Mouse (Mus musculus): ENCODE data around the gene Sorcs2. TPM values are rescaled to one million over a fixed set of nuclear protein-coding genes. Genes with fewer than 3 reads are reported as not detected.

Gene Sorcs2
- polyA plus RNA-seq, 1 experiment from 2014 or later = 14.8 TPM

GRCm38 (mm10) chr5:36389731-36390590, 8.0 kb downstream of the Sorcs2 start:
- H3K36me3 ChIP-seq = no peaks in the 10 kb centered on the region
- no peaks in the 10 kb centered on the region for H3K9me3 ChIP-seq
- WGBS = 72% methylated on average over 9 of the region's 9 CpGs
- no peak overlapping the region for H3K4me3 ChIP-seq
- ATAC-seq (ENCODE audit: insufficient number of reproducible peaks, insufficient read depth, low FRiP score, low TSS enrichment, low read depth) = no peak
- H3K9ac ChIP-seq = no peak overlapping the region
- peaks cover 35% of the 10 kb centered on the region for H3K4me1 ChIP-seq
- H3K27ac ChIP-seq = no peak overlapping the region
- H3K4me2 ChIP-seq = no peak overlapping the region
- H3K27me3 ChIP-seq = no peaks in the 10 kb centered on the region; the same call in 1 of the 2 replicates

DNA sequence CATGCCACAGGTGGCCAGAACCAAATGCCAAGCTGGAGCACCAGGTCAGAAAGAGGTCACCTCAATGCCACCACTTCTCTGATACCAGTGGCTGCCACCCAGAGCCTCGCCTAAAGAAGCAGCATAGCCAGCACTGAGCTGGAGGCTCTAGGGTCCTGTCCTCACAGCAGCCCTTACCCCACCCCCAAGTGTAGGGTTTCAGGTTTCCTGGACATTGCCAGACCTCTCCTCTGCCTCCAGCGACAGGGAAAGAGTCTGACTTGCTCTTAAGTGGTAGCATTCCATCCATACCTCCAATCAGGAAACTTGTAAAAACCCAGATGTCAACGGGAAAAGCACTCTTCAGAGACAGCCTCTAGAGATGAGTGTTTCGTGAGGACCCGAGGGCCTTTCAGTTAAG, 12.9 kb downstream of the Sorcs2 start:
- peak overlapping the region; percentile 14; the same call in 1 of the 2 replicates for H3K4me2 ChIP-seq
- no peaks in the 10 kb centered on the region for H3K27me3 ChIP-seq
- no peaks in the 10 kb centered on the region for H3K9me3 ChIP-seq
- peaks cover 48% of the 10 kb centered on the region for H3K4me1 ChIP-seq
- H3K36me3 ChIP-seq = no peaks in the 10 kb centered on the region
- H3K27ac ChIP-seq = no peak overlapping the region
- no peak for ATAC-seq (ENCODE audit: insufficient number of reproducible peaks, insufficient read depth, low FRiP score, low TSS enrichment, low read depth)
- no peak overlapping the region for H3K9ac ChIP-seq
- H3K4me3 ChIP-seq = no peak overlapping the region
- WGBS = 6% methylated on average over 5 of the region's 5 CpGs

GRCm38 (mm10) chr5:36383431-36383830, 14.5 kb downstream of the Sorcs2 start:
- Histone ChIP-seq H3K36me3 (no peaks in the 10 kb centered on the region), H3K9me3 (no peaks in the 10 kb centered on the region), H3K27ac (no peak overlapping the region), H3K4me2 (no peak overlapping the region), H3K9ac (no peak overlapping the region), H3K4me3 (no peak overlapping the region), H3K4me1 (peaks cover 49% of the 10 kb centered on the region), H3K27me3 (no peaks in the 10 kb centered on the region)
- ATAC-seq (ENCODE audit: insufficient number of reproducible peaks, insufficient read depth, low FRiP score, low TSS enrichment, low read depth) = no peak
- 84% methylated on average over 4 of the region's 4 CpGs for WGBS

DNA sequence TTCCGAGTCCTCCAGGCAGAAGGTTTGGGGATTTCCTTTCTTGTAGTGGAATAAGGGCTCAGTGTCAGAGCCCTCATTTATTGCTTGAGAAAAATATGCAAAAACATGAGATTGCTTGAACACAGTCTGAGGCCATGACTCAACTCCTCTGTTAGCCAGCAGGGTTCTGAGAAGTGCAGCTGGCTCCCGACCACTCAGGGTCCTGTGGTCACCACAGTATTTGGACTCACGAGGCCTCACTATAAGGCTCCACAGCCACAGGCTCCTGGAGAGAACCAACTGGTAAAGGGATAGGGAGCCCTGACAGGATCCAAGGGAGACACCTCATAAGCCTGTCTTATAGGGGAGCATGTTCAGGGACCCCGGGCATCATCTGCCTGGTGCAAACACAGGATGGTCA, 15.2 kb downstream of the Sorcs2 start:
- Histone ChIP-seq H3K4me1 (peaks cover 56% of the 10 kb centered on the region), H3K27ac (no peak overlapping the region), H3K9ac (no peak overlapping the region), H3K9me3 (no peaks in the 10 kb centered on the region), H3K36me3 (no peaks in the 10 kb centered on the region), H3K27me3 (no peaks in the 10 kb centered on the region), H3K4me3 (no peak overlapping the region), H3K4me2 (no peak overlapping the region)
- 75% methylated on average over 4 of the region's 4 CpGs for WGBS
- no peak for ATAC-seq (ENCODE audit: insufficient number of reproducible peaks, insufficient read depth, low FRiP score, low TSS enrichment, low read depth)

DNA sequence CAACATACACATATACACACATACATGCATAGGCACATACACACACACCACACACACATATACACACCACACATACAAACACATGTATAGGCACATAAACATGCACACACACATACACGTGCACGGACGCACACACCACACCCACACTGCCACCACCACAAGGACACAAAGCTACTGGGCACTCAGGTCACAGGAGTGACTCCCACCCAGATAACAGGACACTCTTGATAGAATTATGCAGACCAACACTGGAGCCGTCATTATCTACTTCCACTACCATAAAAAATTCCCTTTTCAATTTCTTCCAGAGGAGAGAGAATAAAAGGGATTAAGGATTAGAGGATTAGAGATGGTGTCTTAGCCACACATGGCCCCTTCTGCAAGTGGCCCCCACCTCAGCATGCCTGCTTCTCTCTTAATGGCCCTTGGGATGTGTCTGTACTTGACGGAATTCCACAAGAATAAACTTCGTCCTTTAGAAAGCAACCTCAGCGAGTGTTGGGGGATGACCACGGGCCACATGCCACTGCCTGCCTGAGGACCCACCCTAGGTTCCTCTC, 15.7 kb downstream of the Sorcs2 start:
- H3K36me3 ChIP-seq = no peaks in the 10 kb centered on the region
- H3K27ac ChIP-seq = no peak overlapping the region
- H3K9ac ChIP-seq = no peak overlapping the region
- H3K4me1 ChIP-seq = peaks cover 61% of the 10 kb centered on the region
- H3K4me2 ChIP-seq = no peak overlapping the region
- no peak overlapping the region for H3K4me3 ChIP-seq
- H3K27me3 ChIP-seq = no peaks in the 10 kb centered on the region
- no peaks in the 10 kb centered on the region for H3K9me3 ChIP-seq
- 57% methylated on average over 8 of the region's 8 CpGs for WGBS
- ATAC-seq (ENCODE audit: insufficient number of reproducible peaks, insufficient read depth, low FRiP score, low TSS enrichment, low read depth) = no peak

DNA sequence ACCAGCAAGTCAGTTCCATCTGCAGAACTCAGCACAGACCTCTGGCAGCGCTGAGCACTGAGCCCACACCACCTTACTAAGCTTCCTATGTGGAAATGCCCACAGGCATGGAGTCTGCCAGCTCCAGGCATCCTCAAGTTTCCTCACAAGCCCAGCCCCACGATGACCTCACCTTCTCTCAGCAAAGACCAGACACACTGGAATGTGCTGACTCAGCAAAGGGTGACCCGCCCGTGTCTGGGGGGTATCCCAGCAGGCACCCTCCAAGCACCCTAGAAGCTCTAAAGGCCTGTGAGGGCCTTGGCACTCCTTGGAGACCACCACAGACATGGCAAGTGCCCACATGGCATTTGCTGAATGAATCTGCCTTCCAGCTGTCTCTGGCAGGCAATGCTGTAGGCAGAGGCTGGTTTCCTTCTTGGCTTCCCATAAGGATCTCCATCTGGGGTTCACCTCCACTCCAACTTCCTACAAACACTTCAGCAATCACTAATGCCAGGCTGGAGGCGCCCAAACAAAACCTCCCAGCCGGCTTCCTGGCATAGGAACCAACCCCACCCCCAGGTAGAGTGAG, 17.9 kb downstream of the Sorcs2 start:
- no peak overlapping the region for H3K27ac ChIP-seq

GRCm38 (mm10) chr5:36378370-36378738, 19.6 kb downstream of the Sorcs2 start:
- H3K27ac ChIP-seq = no peak overlapping the region

More for the DNA sequence above, 17.9 kb downstream of the Sorcs2 start:
- Histone ChIP-seq H3K4me2 (no peak overlapping the region), H3K36me3 (no peaks in the 10 kb centered on the region), H3K4me3 (no peak overlapping the region), H3K9ac (no peak overlapping the region), H3K27me3 (no peaks in the 10 kb centered on the region), H3K4me1 (peaks cover 64% of the 10 kb centered on the region), H3K9me3 (no peaks in the 10 kb centered on the region)
- 61% methylated on average over 6 of the region's 6 CpGs for WGBS
- no peak for ATAC-seq (ENCODE audit: insufficient number of reproducible peaks, insufficient read depth, low FRiP score, low TSS enrichment, low read depth)

DNA sequence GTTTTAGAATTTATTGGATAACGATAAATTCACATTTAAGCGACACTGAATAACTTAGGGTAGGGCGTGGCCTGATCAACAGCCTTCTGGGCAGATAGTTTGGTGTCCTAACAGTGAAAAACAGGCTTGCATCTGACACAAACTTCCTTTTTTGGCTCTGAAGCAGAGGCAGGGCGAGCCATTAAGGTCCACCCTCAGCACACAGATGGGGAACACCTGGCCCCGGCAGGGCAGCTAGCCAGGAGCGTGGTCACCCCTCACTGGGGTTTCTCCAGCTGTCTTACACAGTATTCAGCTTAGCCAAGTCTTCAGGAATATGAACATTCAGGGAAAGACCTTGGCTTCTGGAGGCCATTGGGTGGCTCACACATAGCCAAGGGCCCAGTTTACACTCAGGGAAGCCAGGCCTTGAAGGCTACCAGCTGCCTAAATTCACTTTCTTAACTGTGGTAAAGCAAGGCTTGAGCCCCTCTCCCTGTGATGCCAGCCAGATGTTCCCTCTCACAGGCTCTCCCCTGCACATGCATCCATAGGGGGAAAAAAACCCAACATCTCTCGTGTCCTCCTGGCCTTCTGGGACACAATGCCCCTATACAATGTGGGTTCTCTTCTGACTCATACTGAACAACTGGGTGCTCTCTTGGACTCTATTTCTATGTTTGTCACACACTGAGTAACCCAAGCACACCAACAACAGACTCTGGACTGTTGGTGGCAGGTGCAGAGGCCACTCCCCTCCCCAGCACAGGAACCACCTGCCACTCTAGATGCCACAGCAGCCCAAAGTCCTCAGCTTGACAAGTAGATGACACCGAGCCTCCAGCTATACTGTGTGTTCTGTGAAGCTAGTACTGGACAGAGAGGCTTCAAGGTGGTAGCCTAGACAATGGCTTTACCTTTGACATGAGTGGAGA, 20.2 kb downstream of the Sorcs2 start:
- H3K36me3 ChIP-seq = no peaks in the 10 kb centered on the region
- no peaks in the 10 kb centered on the region for H3K9me3 ChIP-seq
- WGBS = 69% methylated on average over 8 of the region's 8 CpGs
- H3K9ac ChIP-seq = no peak overlapping the region
- peak overlapping the region; percentile 69; the same call in 1 of the 2 replicates for H3K27ac ChIP-seq
- no peaks in the 10 kb centered on the region for H3K27me3 ChIP-seq
- ATAC-seq (ENCODE audit: insufficient number of reproducible peaks, insufficient read depth, low FRiP score, low TSS enrichment, low read depth) = no peak
- H3K4me1 ChIP-seq = peaks cover 65% of the 10 kb centered on the region
- H3K4me3 ChIP-seq = no peak overlapping the region
- H3K4me2 ChIP-seq = no peak overlapping the region

More at GRCm38 (mm10) chr5:36378370-36378738, 19.6 kb downstream of the Sorcs2 start:
- Histone ChIP-seq H3K9me3 (no peaks in the 10 kb centered on the region), H3K4me2 (no peak overlapping the region), H3K4me1 (peaks cover 63% of the 10 kb centered on the region), H3K27me3 (no peaks in the 10 kb centered on the region), H3K36me3 (no peaks in the 10 kb centered on the region), H3K9ac (no peak overlapping the region), H3K4me3 (no peak overlapping the region)
- ATAC-seq (ENCODE audit: insufficient number of reproducible peaks, insufficient read depth, low FRiP score, low TSS enrichment, low read depth) = no peak
- WGBS = 95% methylated on average over 2 of the region's 2 CpGs

GRCm38 (mm10) chr5:36375886-36376285, 22.1 kb downstream of the Sorcs2 start:
- Histone ChIP-seq H3K4me1 (peaks cover 78% of the 10 kb centered on the region), H3K4me2 (no peak overlapping the region), H3K27ac (no peak overlapping the region), H3K9ac (no peak overlapping the region), H3K9me3 (no peaks in the 10 kb centered on the region), H3K4me3 (no peak overlapping the region), H3K27me3 (no peaks in the 10 kb centered on the region), H3K36me3 (no peaks in the 10 kb centered on the region)
- WGBS = 63% methylated on average over 8 of the region's 8 CpGs
- no peak for ATAC-seq (ENCODE audit: insufficient number of reproducible peaks, insufficient read depth, low FRiP score, low TSS enrichment, low read depth)

GRCm38 (mm10) chr5:36374221-36375050, 23.5 kb downstream of the Sorcs2 start:
- Histone ChIP-seq H3K36me3 (no peaks in the 10 kb centered on the region), H3K4me2 (no peak overlapping the region; the same call in 1 of the 2 replicates), H3K4me3 (no peak overlapping the region), H3K9ac (0 out of 2 replicates have a peak overlapping the region, but pooled peaks have one; percentile 27), H3K27ac (0 out of 2 replicates have a peak overlapping the region, but pooled peaks have one; percentile 62), H3K27me3 (no peaks in the 10 kb centered on the region), H3K4me1 (peaks cover 78% of the 10 kb centered on the region), H3K9me3 (no peaks in the 10 kb centered on the region)
- ATAC-seq (ENCODE audit: insufficient number of reproducible peaks, insufficient read depth, low FRiP score, low TSS enrichment, low read depth) = no peak
- 39% methylated on average over 19 of the region's 19 CpGs for WGBS

Data from embryonic facial prominence, embryonic 13.5 days (tissue).